Mouse (Mus musculus): ENCODE data around the gene Rabepk.
"Not testable (repeated sequence)": the region's sequence is repeated elsewhere in the genome, so short reads cannot be mapped to it uniquely, and the experiment has no call there.

DNA sequence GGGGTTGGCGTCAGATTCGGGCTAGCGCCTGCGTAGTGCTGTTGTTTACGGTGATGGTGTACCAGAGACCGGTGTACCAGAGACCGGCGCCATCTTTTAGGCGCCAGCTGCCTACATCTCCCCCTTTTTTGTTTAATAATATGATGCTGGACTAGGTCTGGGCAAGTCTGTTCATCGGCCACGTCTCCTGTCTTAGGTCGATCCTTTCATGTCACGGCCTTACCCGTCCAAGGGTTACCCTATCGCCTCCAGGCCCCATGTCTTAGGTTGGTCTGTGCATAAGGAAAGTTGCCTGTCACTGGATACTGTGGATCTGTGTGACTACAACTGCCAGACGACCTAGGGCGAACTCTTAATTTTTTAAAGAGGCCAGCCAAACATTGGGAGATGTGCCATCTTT lies 30.4 kb upstream of the Rabepk start:
- TF ChIP-seq CTCF (IDR thresholded peaks at IDR 0.05; ENCODE audit: control insufficient read depth, insufficient read depth, insufficient read length); CEBPB (IDR thresholded peaks at IDR 0.05; ENCODE audit: low read depth); MAX (IDR thresholded peaks at IDR 0.05): not testable (repeated sequence)

All from C2C12 (cell line).